Mouse (Mus musculus): ENCODE data around the gene Gm12355. TPM values are rescaled to one million over a fixed set of nuclear protein-coding genes. Genes with fewer than 3 reads are reported as not detected.
A peak's percentile ranks its signal among the peaks of the same experiment; 100 is the strongest.

Gene Gm12355
- polyA plus RNA-seq, 1 experiment from 2014 or later, result 5.0 TPM

- H3K4me2 ChIP-seq, result no peak overlapping the region
- H3K9me3 ChIP-seq, result no peaks in the 10 kb centered on the region
- WGBS, result 34% methylated on average over 18 of the region's 18 CpGs
- no peak overlapping the region for H3K9ac ChIP-seq
- peaks cover 4% of the 10 kb centered on the region; the same call in 1 of the 2 replicates for H3K4me1 ChIP-seq
- H3K4me3 ChIP-seq (replicated peaks), result no peak overlapping the region
- 0 out of 2 replicates have a peak, but pooled peaks have one; percentile 23 for ATAC-seq (ENCODE audit: insufficient read depth, low FRiP score, low read depth)
- no peak overlapping the region for H3K27ac ChIP-seq
- no peaks in the 10 kb centered on the region for H3K36me3 ChIP-seq
- peaks cover 13% of the 10 kb centered on the region; the same call in 1 of the 2 replicates for H3K27me3 ChIP-seq (replicated peaks)
Observed at GRCm38 (mm10) chr11:98599291-98599690, 26.2 kb downstream of the Gm12355 start.

- H3K27me3 ChIP-seq (replicated peaks), result peaks cover 13% of the 10 kb centered on the region; the same call in 1 of the 2 replicates
- no peak for ATAC-seq (ENCODE audit: insufficient read depth, low FRiP score, low read depth)
- no peak overlapping the region for H3K27ac ChIP-seq
- H3K36me3 ChIP-seq, result no peaks in the 10 kb centered on the region
- no peak overlapping the region for H3K4me3 ChIP-seq (replicated peaks)
- peaks cover 4% of the 10 kb centered on the region; the same call in 1 of the 2 replicates for H3K4me1 ChIP-seq
- no peak overlapping the region for H3K9ac ChIP-seq
- H3K4me2 ChIP-seq, result no peak overlapping the region
- no peaks in the 10 kb centered on the region for H3K9me3 ChIP-seq
- WGBS, result 63% methylated on average over 18 of the region's 18 CpGs
Observed at GRCm38 (mm10) chr11:98598851-98599290, 26.6 kb downstream of the Gm12355 start.

- WGBS, result 78% methylated on average over 8 of the region's 8 CpGs
- Histone ChIP-seq H3K27me3 (replicated peaks) (peaks cover 13% of the 10 kb centered on the region; the same call in 1 of the 2 replicates), H3K4me2 (no peak within 1 kb of the TSS), H3K9me3 (no peaks in the 10 kb centered on the region), H3K4me3 (replicated peaks) (no peak within 1 kb of the TSS), H3K36me3 (no peaks in the 10 kb centered on the region), H3K27ac (no peak within 1 kb of the TSS), H3K4me1 (peaks cover 4% of the 10 kb centered on the region; the same call in 1 of the 2 replicates), H3K9ac (no peak within 1 kb of the TSS)
- ATAC-seq (ENCODE audit: insufficient read depth, low FRiP score, low read depth), result no peak
Observed at GRCm38 (mm10) chr11:98597991-98598390, 27.5 kb downstream of the Gm12355 start, which contains the start of gene Lrrc3c. TSS of gene Lrrc3c (plus strand) at chr11:98598291.

GRCm38 (mm10) chr11:98597363-98597762 lies 28.1 kb downstream of the Gm12355 start:
- peaks cover 4% of the 10 kb centered on the region; the same call in 1 of the 2 replicates for H3K4me1 ChIP-seq
- H3K4me2 ChIP-seq, result no peak overlapping the region
- H3K9me3 ChIP-seq, result no peaks in the 10 kb centered on the region
- H3K36me3 ChIP-seq, result no peaks in the 10 kb centered on the region
- H3K27me3 ChIP-seq (replicated peaks), result peaks cover 13% of the 10 kb centered on the region; the same call in 1 of the 2 replicates
- H3K4me3 ChIP-seq (replicated peaks), result no peak overlapping the region
- no peak for ATAC-seq (ENCODE audit: insufficient read depth, low FRiP score, low read depth)
- H3K9ac ChIP-seq, result no peak overlapping the region
- no peak overlapping the region for H3K27ac ChIP-seq
- WGBS, result 38% methylated on average over 6 of the region's 6 CpGs

- Histone ChIP-seq H3K4me2 (no peak overlapping the region), H3K9ac (no peak overlapping the region), H3K4me3 (replicated peaks) (no peak overlapping the region), H3K36me3 (no peaks in the 10 kb centered on the region), H3K27ac (no peak overlapping the region), H3K4me1 (no peaks in the 10 kb centered on the region), H3K9me3 (no peaks in the 10 kb centered on the region), H3K27me3 (replicated peaks) (peaks cover 13% of the 10 kb centered on the region; the same call in 1 of the 2 replicates)
- 63% methylated on average over 3 of the region's 3 CpGs for WGBS
- no peak for ATAC-seq (ENCODE audit: insufficient read depth, low FRiP score, low read depth)
Observed at GRCm38 (mm10) chr11:98595955-98596354, 29.5 kb downstream of the Gm12355 start.

GRCm38 (mm10) chr11:98595473-98595872 lies 30.0 kb downstream of the Gm12355 start:
- H3K4me3 ChIP-seq (replicated peaks), result no peak overlapping the region
- H3K27me3 ChIP-seq (replicated peaks), result peaks cover 13% of the 10 kb centered on the region; the same call in 1 of the 2 replicates
- no peak overlapping the region for H3K9ac ChIP-seq
- ATAC-seq (ENCODE audit: insufficient read depth, low FRiP score, low read depth), result no peak
- H3K4me1 ChIP-seq, result peaks cover 3% of the 10 kb centered on the region; the same call in 1 of the 2 replicates
- no peaks in the 10 kb centered on the region for H3K9me3 ChIP-seq
- 73% methylated on average over 10 of the region's 10 CpGs for WGBS
- no peak overlapping the region for H3K27ac ChIP-seq
- H3K4me2 ChIP-seq, result no peak overlapping the region
- H3K36me3 ChIP-seq, result no peaks in the 10 kb centered on the region

GRCm38 (mm10) chr11:98595021-98595420 lies 30.4 kb downstream of the Gm12355 start:
- Histone ChIP-seq H3K9ac (no peak overlapping the region), H3K36me3 (no peaks in the 10 kb centered on the region), H3K4me3 (replicated peaks) (no peak overlapping the region), H3K27ac (no peak overlapping the region), H3K4me1 (peaks cover 4% of the 10 kb centered on the region; the same call in 1 of the 2 replicates), H3K9me3 (no peaks in the 10 kb centered on the region), H3K4me2 (no peak overlapping the region), H3K27me3 (replicated peaks) (peaks cover 12% of the 10 kb centered on the region; the same call in 1 of the 2 replicates)
- WGBS, result 74% methylated on average over 6 of the region's 6 CpGs
- no peak for ATAC-seq (ENCODE audit: insufficient read depth, low FRiP score, low read depth)

GRCm38 (mm10) chr11:98590548-98591445 lies 34.7 kb downstream of the Gm12355 start:
- Histone ChIP-seq H3K9ac (no peak overlapping the region), H3K27ac (no peak overlapping the region), H3K27me3 (replicated peaks) (no peaks in the 10 kb centered on the region), H3K4me2 (no peak overlapping the region), H3K4me1 (peaks cover 28% of the 10 kb centered on the region), H3K4me3 (replicated peaks) (no peak overlapping the region), H3K9me3 (no peaks in the 10 kb centered on the region), H3K36me3 (no peaks in the 10 kb centered on the region)
- no peak for ATAC-seq (ENCODE audit: insufficient read depth, low FRiP score, low read depth)
- WGBS, result 54% methylated on average over 19 of the region's 19 CpGs

- Histone ChIP-seq H3K27ac (peak overlapping the region; percentile 93; the same call in 1 of the 2 replicates), H3K4me3 (replicated peaks) (no peak overlapping the region), H3K4me2 (no peak overlapping the region), H3K27me3 (replicated peaks) (no peaks in the 10 kb centered on the region), H3K9me3 (no peaks in the 10 kb centered on the region), H3K9ac (no peak overlapping the region), H3K36me3 (no peaks in the 10 kb centered on the region), H3K4me1 (peaks cover 40% of the 10 kb centered on the region)
- 79% methylated on average over 8 of the region's 8 CpGs for WGBS
- no peak for ATAC-seq (ENCODE audit: insufficient read depth, low FRiP score, low read depth)
Observed at GRCm38 (mm10) chr11:98589306-98589705, 36.2 kb downstream of the Gm12355 start.

GRCm38 (mm10) chr11:98588833-98589281 lies 36.6 kb downstream of the Gm12355 start:
- H3K27ac ChIP-seq, result peak overlapping the region; percentile 93
- H3K4me1 ChIP-seq, result peaks cover 40% of the 10 kb centered on the region
- H3K27me3 ChIP-seq (replicated peaks), result no peaks in the 10 kb centered on the region
- 55% methylated on average over 6 of the region's 6 CpGs for WGBS
- peak overlapping the region; percentile 91; the same call in 1 of the 2 replicates for H3K4me2 ChIP-seq
- no peak for ATAC-seq (ENCODE audit: insufficient read depth, low FRiP score, low read depth)
- H3K9me3 ChIP-seq, result no peaks in the 10 kb centered on the region
- H3K36me3 ChIP-seq, result no peaks in the 10 kb centered on the region
- H3K4me3 ChIP-seq (replicated peaks), result peak overlapping the region; percentile 80; the same call in 1 of the 2 replicates
- no peak overlapping the region for H3K9ac ChIP-seq

GRCm38 (mm10) chr11:98587684-98588546 lies 37.5 kb downstream of the Gm12355 start:
- Histone ChIP-seq H3K27me3 (replicated peaks) (no peaks in the 10 kb centered on the region), H3K9me3 (no peaks in the 10 kb centered on the region), H3K4me1 (peaks cover 40% of the 10 kb centered on the region), H3K9ac (0 out of 2 replicates have a peak overlapping the region, but pooled peaks have one; percentile 18), H3K36me3 (peaks cover 6% of the 10 kb centered on the region), H3K4me3 (replicated peaks) (peak overlapping the region; percentile 80), H3K4me2 (peak overlapping the region; percentile 91), H3K27ac (peak overlapping the region; percentile 93)
- peak; percentile 73 for ATAC-seq (ENCODE audit: insufficient read depth, low FRiP score, low read depth)
- 5% methylated on average over 20 of the region's 20 CpGs for WGBS
